Mouse (Mus musculus) heart, postnatal 0 days (tissue): Measurements from ENCODE around the gene Fuca1.

Experiments
- CTCF ChIP-seq: IDR thresholded peaks from 2 replicates; pipeline ENCODE4 v1.5.1; 2016; ENCODE audit warnings: antibody characterized with exemption, control low read depth, low read depth
- EP300 ChIP-seq: IDR thresholded peaks from 2 replicates; pipeline ENCODE4 v1.6.1; 2016; ENCODE audit warnings: antibody characterized with exemption, low read depth

- TF ChIP-seq CTCF (no peak), EP300 (no peak)
These were observed 17.8 kb upstream of the Fuca1 start for GRCm38 (mm10) chr4:135902606-135903242.
